Mouse (Mus musculus): ENCODE measurements around the gene Rps27rt.
"Not testable (repeated sequence)": the region's sequence is repeated elsewhere in the genome, so short reads cannot be mapped to it uniquely, and the experiment has no call there.

Rps27rt gene

DNA sequence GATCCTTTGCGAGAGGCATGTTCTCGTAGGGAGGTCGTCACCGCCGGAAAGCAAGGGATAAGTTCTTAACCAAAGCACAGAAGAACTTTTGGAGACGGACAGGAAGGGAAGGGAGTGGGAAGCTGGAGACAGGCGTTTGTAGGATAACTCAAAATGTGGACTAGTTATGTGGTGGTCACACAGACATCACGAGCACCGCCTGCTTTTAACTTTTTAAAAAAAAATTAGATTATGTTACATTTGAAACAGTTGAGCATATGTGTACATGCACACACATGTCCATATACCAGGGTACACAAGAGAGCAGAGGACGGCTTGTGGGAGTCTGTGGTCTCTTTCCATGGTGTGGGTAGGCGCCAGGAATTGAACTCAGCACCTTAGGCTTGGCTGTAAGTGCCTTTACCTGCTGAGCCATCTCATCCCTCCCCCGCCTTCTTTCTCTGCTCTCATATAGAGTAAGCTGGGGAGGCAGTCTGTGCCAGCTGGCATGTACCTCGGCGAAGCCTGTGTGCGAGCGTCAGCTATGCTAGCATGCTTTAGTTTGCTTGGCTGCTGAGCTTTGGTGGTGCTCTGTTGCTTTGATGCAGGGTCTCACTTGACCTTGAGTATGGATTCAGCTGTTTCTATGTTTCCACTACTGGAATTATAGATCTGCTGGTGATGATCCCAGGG is at the start of gene Rps27rt:
TSS of gene Rps27rt (minus strand) at position 51 of the 672 bp plus-strand sequence.
- no peak for DNase-seq

- DNase-seq = not testable (repeated sequence)
These were observed 48.5 kb upstream of the Rps27rt start for GRCm38 (mm10) chr9:115031046-115031445.

DNA sequence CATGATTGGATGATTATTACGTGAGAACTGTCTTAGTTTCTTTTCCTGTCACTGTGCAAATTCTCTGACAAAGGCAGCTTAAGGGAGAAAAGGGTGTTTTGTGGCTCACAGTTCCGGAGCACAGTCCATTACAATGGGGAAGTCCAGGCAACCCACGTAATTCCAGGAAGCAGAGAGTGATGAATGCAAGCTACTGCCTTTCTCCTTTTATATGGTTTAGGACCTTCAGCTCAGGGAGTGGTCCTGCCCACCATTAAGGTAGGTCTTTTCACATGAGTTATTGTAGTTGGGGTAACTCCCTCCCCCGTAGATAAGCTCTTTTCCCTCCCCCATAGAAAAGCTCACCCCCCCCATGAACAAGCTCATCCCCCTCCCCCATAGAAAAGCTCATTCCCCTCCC is 48.0 kb upstream of the Rps27rt start:
- DNase-seq = no peak

DNA sequence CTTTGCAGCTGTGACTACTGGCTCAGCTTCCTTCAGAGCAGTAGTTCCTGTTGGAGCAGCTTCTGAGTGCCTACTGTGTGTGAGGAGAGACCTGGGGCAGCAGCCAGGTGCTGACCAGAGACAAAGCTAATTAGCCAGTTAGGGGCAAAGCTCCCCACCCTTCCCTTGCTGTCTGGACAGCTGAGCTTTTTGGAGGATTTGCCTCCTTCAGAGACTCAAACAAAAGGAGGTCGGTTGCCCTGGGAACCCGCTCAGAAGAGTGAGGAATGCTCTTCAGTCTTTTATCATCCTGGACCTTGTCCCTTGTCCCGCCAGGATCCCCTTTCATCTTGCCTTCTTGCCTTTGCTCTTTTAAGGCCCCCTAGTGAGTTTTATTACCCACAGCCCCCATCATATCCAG is 46.8 kb upstream of the Rps27rt start:
- no peak for DNase-seq

GRCm38 (mm10) chr9:115023708-115024383 is 41.3 kb upstream of the Rps27rt start:
- DNase-seq = no peak

GRCm38 (mm10) chr9:115023137-115023536 is 40.6 kb upstream of the Rps27rt start:
- no peak for DNase-seq

DNA sequence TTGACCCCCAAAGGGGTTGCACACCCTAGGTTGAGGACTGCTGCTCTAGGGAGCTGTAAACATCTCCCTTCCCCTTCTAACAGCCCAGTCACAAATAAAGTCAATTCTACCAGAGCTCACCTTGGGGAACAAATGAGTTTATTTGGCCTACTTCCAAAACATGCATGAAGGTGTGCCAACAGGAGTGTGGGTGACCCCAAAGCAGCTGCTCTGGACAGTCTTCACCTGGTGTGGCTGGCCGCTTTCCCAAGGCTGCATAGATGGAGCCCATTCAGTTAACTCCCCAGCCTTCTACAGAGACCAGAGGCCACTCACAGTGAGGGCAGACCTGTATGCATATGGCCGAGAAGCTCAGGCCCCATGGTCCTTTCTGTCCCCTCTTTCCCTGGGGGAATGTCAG is 38.9 kb upstream of the Rps27rt start:
- no peak for DNase-seq

- no peak for DNase-seq
These were observed 37.6 kb upstream of the Rps27rt start for GRCm38 (mm10) chr9:115020141-115020540.

DNA sequence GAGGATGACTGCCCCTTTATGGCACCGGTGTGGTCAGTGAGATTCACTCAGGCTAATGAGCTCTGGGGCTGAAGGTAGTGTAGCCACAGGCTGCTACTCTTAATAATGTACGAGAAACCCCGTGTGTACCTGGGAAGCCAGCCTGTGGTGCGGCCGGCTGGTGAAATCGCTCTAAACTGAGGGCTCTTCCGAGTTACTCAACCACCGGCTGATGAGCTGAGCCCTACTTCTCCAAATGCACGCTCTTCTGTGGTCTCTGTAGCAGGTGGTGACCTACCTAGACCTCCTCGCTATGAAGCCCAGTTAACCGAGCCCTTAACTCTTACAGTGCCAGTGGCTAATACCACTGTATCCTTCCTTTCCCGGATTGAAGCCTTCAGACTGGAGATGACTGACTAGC is 29.8 kb upstream of the Rps27rt start:
- DNase-seq = no peak

DNA sequence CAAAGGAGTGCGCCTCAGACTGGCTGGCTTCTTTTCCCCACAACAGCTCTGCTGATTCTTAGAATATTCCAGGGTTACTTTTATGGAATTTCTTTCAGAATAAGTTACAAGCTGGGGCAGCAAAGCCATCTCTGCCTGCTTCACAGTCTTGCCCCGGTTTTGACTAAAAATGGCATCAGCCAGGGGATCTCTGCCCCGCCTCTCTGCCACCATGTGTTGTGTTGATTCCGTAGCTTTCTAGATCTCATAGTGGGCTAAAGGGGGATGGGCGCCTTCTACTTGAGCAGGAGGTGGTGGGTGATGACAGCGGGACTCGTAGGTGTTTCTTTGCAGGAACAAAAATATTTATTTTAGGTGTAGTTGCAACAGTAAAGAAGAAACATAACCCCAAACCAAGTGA is 25.7 kb upstream of the Rps27rt start:
- no peak for DNase-seq

- DNase-seq = peak; percentile 7
These were observed 25.2 kb upstream of the Rps27rt start for GRCm38 (mm10) chr9:115007776-115008175.

DNA sequence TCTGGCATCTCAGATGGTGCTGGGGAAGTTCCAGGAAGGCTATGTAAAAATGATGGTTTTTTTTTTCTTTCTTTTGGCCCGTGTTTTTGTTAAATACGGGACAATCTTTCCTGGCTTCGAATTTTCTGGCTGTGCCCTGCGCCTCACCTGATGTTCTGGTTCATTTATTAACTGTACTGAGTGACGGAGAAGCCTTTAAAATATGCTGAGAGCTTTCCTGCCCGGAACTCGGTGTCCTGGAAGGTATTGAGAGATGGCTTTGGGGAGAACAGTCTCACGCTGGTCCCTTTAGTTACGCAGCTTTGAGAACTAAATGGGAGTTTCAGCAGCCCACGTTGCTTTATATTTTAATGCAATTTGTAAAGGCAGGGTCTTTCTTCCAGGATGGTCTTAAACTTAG is 22.9 kb upstream of the Rps27rt start:
- peak; percentile 67 for DNase-seq

- peak; percentile 48 for DNase-seq
These were observed 17.2 kb upstream of the Rps27rt start for GRCm38 (mm10) chr9:114999771-115000146.

DNA sequence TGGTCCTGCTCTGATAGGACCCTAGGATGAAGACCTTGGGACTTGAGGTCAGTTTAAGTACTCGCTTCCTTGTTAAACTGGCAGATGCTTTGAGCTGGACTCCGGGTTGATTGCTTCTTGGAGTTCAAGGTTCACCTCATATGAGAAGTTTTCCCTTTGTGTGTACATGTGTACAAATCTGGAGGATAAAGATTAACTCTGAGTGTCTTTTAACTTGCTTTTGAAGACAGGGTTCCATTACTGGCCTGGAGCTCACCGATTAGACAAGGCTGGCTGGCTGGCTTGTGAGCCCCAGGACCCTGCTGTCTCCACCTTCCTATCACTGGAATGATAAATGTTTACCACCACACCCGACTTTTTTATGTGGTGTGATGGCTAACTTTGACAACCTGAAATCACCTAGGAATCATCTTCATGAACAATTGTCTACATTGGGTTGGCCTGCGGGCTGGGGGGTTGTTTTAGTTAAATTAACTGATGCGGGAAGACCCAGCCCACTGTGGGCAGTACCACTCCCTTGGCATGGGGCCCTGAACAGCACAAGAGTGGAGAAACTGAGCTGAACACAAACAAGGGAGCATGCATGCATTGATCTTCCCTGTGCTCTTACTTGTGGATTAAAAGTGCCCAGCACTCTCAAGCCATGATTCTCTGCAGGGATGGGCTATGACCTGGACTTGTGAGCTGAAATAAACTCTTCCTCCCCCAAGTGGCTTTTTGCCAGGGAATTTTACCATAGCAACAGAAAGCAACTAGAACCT is 16.7 kb upstream of the Rps27rt start:
- DNase-seq = peak; percentile 57

DNA sequence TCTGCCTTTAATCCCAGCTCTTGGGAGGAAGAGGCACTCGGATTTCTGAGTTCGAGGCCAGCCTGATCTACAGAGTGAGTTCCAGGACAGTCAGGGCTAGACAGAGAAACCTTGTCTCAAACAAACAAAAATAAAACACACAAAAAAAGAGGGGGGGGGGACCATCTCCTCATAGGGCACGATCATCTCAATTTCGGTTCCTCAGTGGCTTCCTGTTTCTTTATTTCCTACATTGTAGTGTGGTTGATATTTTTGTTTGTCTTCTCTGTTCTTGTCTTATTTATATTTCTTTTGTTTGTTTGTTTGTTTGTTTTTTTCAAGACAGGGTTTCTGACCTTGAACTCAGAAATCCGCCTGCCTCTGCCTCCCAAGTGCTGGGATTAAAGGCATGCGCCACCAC is 13.9 kb upstream of the Rps27rt start:
- DNase-seq = no peak

DNA sequence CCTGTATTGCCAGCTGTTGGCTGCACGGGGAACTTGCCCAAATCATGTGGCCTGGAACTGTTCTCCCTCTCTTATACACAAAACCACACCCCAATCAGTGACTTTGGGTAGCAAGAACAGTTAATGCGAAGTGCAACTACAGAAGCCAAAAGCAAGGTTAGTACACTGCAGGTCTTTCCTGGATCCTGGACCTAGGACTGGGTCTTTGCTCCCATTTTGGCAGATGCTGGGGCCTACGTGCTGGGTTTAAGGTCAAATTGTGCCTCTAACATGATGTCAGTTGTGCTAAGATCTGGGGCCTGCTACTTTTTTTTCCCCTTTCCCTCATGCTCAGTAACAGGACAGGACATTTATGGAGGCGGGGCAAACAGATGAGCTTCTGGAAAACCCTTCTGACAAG is 13.2 kb upstream of the Rps27rt start:
- DNase-seq = no peak

GRCm38 (mm10) chr9:114995250-114995649 is 12.7 kb upstream of the Rps27rt start:
- DNase-seq = no peak

DNA sequence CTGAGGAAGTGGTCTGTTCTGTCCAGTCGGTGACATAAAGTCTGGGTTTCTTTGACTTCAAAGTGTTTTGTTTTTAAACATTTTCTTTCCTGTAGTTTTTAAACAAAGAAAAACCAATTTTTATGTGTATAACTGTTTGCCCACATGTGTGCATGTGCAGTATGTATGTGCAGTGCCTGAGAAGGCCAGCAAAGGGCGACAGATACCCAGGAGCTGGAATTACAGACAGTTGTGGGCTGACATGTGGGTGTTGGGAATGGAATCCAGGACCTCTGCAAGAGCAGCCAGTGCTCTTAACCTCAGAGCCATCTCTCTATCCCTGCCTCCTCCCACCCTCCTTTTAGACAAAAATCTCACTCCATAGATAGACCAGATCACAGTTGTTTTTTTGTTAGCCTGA is 10.0 kb upstream of the Rps27rt start:
- DNase-seq = no peak

DNA sequence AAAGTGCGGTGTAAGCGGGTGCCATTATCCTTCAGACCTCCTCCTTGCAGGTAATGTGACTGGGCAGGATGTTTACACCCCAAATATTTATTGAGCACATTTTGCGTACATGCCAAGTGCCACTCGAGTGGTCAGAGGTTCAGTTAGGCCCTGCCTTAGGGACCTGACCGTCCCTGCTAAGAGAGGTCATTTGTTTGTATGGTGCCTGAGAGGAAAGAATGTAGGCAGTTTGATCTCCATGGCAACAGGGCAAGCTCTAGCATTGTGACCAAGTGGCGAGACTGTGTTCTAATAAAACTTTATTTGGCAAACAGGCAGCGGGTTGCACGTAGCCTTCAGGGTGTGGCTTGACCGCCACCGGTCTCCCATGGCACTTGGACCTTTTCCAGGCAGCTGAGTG is 7.9 kb upstream of the Rps27rt start:
- peak; percentile 26 for DNase-seq

DNA sequence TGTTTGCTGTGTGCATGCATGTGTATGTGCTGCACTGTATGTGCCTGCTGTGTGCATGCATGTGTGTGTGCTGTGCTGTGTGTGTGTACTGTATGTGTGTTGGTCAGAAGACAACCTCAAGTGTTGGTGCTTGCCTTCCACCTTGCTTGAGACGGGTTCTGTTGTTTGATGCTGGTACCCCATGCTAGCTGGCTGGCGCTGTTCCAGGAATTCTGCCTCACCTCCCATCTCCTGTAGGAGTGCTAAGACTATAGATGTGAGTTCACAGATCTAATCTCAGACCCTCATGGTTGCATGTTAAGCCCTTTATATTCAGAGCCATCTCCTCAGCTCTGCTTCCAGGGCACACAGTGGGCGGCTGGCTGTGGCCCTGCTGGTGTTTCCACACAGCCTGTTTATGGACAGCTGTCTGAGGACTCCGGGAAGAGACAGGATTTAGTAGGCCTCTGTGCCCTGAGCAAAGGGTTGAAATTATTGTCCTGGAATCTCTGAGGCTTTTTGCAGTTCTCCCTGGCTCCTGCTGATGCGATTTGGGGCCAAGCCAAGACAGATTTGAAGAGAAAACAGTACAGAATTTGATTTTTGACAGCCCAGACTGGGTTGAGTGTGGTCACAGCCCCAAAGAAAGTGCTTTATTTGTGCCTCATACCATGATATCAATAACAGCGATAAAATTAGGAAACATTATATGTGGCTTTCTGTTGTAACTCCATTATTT is 6.2 kb upstream of the Rps27rt start:
- DNase-seq = no peak

GRCm38 (mm10) chr9:114988029-114988428 is 5.5 kb upstream of the Rps27rt start:
- no peak for DNase-seq

GRCm38 (mm10) chr9:114986361-114986760 is 3.8 kb upstream of the Rps27rt start:
- no peak for DNase-seq

- DNase-seq = no peak
These were observed 3.2 kb upstream of the Rps27rt start for GRCm38 (mm10) chr9:114985741-114986140.

Measured in kidney, adult 18-20 months (tissue).